Mouse (Mus musculus) liver, adult 2 months (tissue): ENCODE results near the gene Slc25a44. TPM values are rescaled to one million over a fixed set of nuclear protein-coding genes. Genes with fewer than 3 reads are reported as not detected.
A peak's percentile ranks its signal among the peaks of the same experiment; 100 is the strongest.

Experiments used
- DNase-seq: peaks from one replicate; pipeline ENCODE4 v3.0.0-alpha.2; 2011; ENCODE audit warnings: low read depth, low spot score; ENCODE audit errors: extremely low read depth
- H3K27ac ChIP-seq: fragments of 200-500 bp; replicated peaks from 2 replicates; pipeline ENCODE4 v1.5.1; 2012; ENCODE audit warnings: low read depth, mild to moderate bottlenecking, control low read depth, inconsistent platforms, low read length; ENCODE audit not compliant: insufficient read depth
- H3K27me3 ChIP-seq: fragments of 200-500 bp; 2 replicates; pipeline ENCODE4 v1.6.1; 2012; ENCODE audit warnings: mild to moderate bottlenecking, moderate library complexity, low read length, inconsistent platforms; ENCODE audit not compliant: control insufficient read depth, insufficient read depth
- H3K36me3 ChIP-seq: fragments of 200-500 bp; 2 replicates; pipeline ENCODE4 v1.6.1; 2012; ENCODE audit warnings: low read length, inconsistent platforms; ENCODE audit not compliant: control insufficient read depth, insufficient read depth
- H3K4me1 ChIP-seq: fragments of 200-500 bp; 2 replicates; pipeline ENCODE4 v1.6.1; 2011; ENCODE audit warnings: low read length; ENCODE audit not compliant: control insufficient read depth, insufficient read depth
- H3K4me3 ChIP-seq: fragments of 200-500 bp; 2 replicates; pipeline ENCODE4 v1.5.1; 2011; ENCODE audit warnings: low read depth, mild to moderate bottlenecking, control low read depth, low read length, moderate library complexity; ENCODE audit not compliant: insufficient read depth
- H3K79me2 ChIP-seq: fragments of 200-500 bp; 2 replicates; pipeline ENCODE4 v1.6.1; 2012; ENCODE audit warnings: inconsistent platforms, mild to moderate bottlenecking, low read length, moderate library complexity; ENCODE audit not compliant: control insufficient read depth, insufficient read depth
- H3K9ac ChIP-seq: fragments of 200-500 bp; 2 replicates; pipeline ENCODE4 v1.6.1; 2012; ENCODE audit warnings: low read depth, mild to moderate bottlenecking, control low read depth, inconsistent platforms, low read length
- CTCF ChIP-seq: fragments of 200-500 bp; IDR thresholded peaks from 2 replicates; pipeline ENCODE4 v1.5.1; 2011; ENCODE audit warnings: low read depth, low read length, control low read depth
- POLR2A ChIP-seq: fragments of 200-500 bp; IDR thresholded peaks from 2 replicates; pipeline ENCODE4 v1.6.1; 2011; ENCODE audit warnings: low read length, control low read depth; ENCODE audit not compliant: insufficient read depth; ENCODE audit errors: extremely low read depth
- WGBS: fragments of 180-500 bp; shearing (Covaris S2); methylation state at CpG from one replicate; pipeline ENCODE4 v1.1.7; 2018; 5-methylcytosine and 5-hydroxymethylcytosine counted together
- polyA plus RNA-seq: library from polyadenylated mRNA; depleted of rRNA; stranded (reverse); fragments of >200 nt; gene quantifications from 2 replicates; pipeline ENCODE4 v1.2.3, GENCODE M21; 2012
- total RNA-seq: library from RNA; depleted of rRNA; stranded (reverse); fragments of >200 nt; gene quantifications from 2 replicates; pipeline ENCODE4 v1.2.3, GENCODE M21; 2014

The Slc25a44 gene
- total and polyA plus RNA-seq, 2 experiments, result 28.1 to 57.0 TPM

DNA sequence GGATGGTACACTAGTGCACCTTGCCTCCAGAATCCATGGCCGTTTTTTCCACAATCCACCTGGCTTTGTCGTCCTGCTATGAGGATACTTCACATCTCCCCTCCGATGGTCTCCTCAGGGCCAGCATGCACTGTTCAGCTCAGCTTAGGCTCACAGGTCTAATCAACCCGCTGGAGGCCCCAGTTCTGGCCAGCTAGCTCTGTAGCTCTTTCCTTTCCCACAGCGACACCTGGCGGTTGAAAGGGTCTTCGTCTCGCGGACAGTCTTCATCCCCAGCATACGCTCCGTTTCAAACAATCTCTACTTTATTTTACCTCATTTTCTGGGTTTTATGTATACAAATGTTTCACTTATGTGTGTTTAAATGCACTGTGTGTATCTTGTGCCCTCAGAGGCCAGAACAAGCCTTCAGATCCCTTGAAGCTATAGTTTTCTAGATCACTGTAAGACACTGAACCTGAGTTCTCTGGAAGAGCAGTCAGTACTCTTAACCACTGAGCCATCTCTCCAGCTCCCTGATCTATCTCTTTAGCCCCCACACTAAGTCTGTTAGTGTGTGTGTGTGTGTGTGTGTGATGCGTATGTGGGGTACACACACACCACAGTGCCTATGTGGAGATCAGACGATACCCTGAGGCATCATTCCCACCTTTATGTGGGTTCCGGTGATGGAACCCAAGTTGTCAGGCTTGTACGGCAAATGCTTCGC lies 42.3 kb upstream of the Slc25a44 start:
- peaks cover 14% of the 10 kb centered on the region for H3K4me1 ChIP-seq
- no peaks in the 10 kb centered on the region for H3K27me3 ChIP-seq
- H3K27ac ChIP-seq, result no peak overlapping the region
- TF ChIP-seq POLR2A, result no peak
- TF ChIP-seq CTCF, result peak; percentile 95
- 30% methylated on average over 16 of the region's 16 CpGs for WGBS
- no peaks in the 10 kb centered on the region for H3K36me3 ChIP-seq
- no peak overlapping the region for H3K9ac ChIP-seq
- H3K4me3 ChIP-seq, result no peak overlapping the region
- no peaks in the 10 kb centered on the region for H3K79me2 ChIP-seq
- DNase-seq, result peak; percentile 63

DNA sequence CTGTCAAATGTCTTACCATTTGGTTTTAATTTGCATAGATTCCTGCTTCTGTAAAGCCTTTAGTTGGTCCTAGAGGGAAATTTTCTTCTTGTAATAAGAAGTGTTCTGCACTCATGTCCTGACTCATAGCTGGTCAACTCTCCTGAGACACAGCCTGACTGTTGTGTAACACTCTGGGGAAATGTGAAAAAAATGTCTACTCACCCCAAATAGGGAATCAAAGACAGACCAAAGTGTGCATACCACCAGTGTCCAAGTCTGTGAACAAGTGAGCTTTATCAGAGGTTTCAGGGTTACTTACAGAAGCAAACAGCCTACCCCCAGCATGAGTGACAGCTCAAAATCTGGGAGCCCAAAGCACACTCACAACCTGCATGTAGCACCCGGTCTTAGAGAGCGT lies 40.2 kb upstream of the Slc25a44 start:
- WGBS, result 93% methylated on average over 2 of the region's 2 CpGs

GRCm38 (mm10) chr3:88464425-88464824 lies 39.5 kb upstream of the Slc25a44 start:
- Histone ChIP-seq H3K79me2 (no peaks in the 10 kb centered on the region), H3K27me3 (no peaks in the 10 kb centered on the region), H3K9ac (no peak overlapping the region), H3K4me1 (peaks cover 8% of the 10 kb centered on the region), H3K4me3 (no peak overlapping the region), H3K27ac (peak overlapping the region; percentile 43; the same call in 1 of the 2 replicates), H3K36me3 (no peaks in the 10 kb centered on the region)
- TF ChIP-seq POLR2A (no peak), CTCF (no peak)
- WGBS, result 48% methylated on average over 3 of the region's 3 CpGs
- no peak for DNase-seq

More for the DNA sequence above, 40.2 kb upstream of the Slc25a44 start:
- no peak overlapping the region for H3K4me3 ChIP-seq
- H3K27me3 ChIP-seq, result no peaks in the 10 kb centered on the region
- DNase-seq, result peak; percentile 44
- no peak overlapping the region for H3K9ac ChIP-seq
- H3K27ac ChIP-seq, result no peak overlapping the region
- no peak for TF ChIP-seq POLR2A
- no peak for TF ChIP-seq CTCF
- no peaks in the 10 kb centered on the region for H3K36me3 ChIP-seq
- peaks cover 8% of the 10 kb centered on the region for H3K4me1 ChIP-seq
- H3K79me2 ChIP-seq, result no peaks in the 10 kb centered on the region

GRCm38 (mm10) chr3:88460983-88461696 lies 36.2 kb upstream of the Slc25a44 start, which contains the start of gene Sema4a:
Gene Sema4a, minus strand, starts transcription at chr3:88461182.
- no peaks in the 10 kb centered on the region for H3K79me2 ChIP-seq

DNA sequence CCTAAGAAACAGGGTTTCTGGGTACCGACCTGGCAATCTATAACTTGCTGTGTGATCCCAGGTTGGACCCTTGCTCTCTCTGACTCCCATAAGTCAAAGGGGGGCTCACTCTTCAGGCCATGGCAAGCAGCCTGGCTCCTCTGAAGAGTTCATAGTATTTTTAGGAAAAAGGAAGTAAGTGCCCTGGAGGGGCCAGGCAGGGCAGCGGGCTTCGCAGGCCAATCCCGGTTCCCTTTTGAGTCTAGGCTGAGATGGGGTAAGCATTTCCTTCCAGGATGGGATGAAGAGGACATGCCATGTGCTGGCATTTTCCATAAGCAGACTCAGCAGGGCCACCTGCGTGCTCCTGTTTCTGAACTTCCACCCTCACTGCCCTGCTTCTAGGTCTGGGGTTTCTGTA lies 35.1 kb upstream of the Slc25a44 start:
- Histone ChIP-seq H3K36me3 (no peaks in the 10 kb centered on the region), H3K4me3 (no peak overlapping the region), H3K79me2 (peaks cover 5% of the 10 kb centered on the region; the same call in 1 of the 2 replicates), H3K4me1 (peaks cover 15% of the 10 kb centered on the region), H3K27ac (no peak overlapping the region), H3K9ac (no peak overlapping the region), H3K27me3 (no peaks in the 10 kb centered on the region)
- WGBS, result 79% methylated on average over 5 of the region's 5 CpGs
- DNase-seq, result no peak
- no peak for TF ChIP-seq POLR2A
- TF ChIP-seq CTCF, result no peak

More at GRCm38 (mm10) chr3:88460983-88461696, 36.2 kb upstream of the Slc25a44 start, which contains the start of gene Sema4a:
- 63% methylated on average over 12 of the region's 12 CpGs for WGBS
- H3K27ac ChIP-seq, result no peak within 1 kb of the TSS
- H3K9ac ChIP-seq, result no peak within 1 kb of the TSS
- no peaks in the 10 kb centered on the region for H3K36me3 ChIP-seq
- H3K4me1 ChIP-seq, result peaks cover 15% of the 10 kb centered on the region
- no peak within 1 kb of the TSS for H3K4me3 ChIP-seq
- DNase-seq, result no peak
- H3K27me3 ChIP-seq, result no peaks in the 10 kb centered on the region
- TF ChIP-seq CTCF (no peak), POLR2A (no peak)
